In genomic region chr11:65160991-65161880, GRCm38 (mm10) we compare ENCODE assay signal across 8 mouse cellular contexts. TPM values are rescaled to one million over a fixed set of nuclear protein-coding genes. Genes with fewer than 3 reads are reported as not detected.
A peak's percentile ranks its signal among the peaks of the same experiment; 100 is the strongest.
DNase-seq lines count a peak whose midpoint lies in the region; ATAC-seq lines count a peak whose summit lies in the region.

No protein-coding gene starts in this region.

- DNase-seq in kidney, adult 18-20 months, result no peak
- DNase-seq in forebrain, embryonic 11.5 days (ENCODE audit: low spot score), result no peak
- no peak for DNase-seq in limb, embryonic 11.5 days (ENCODE audit: low spot score)
- DNase-seq in ovary, postnatal 14 days (ENCODE audit: low spot score), result no peak
- no peak for DNase-seq in spleen, postnatal 14 days (ENCODE audit: low spot score in 2 of 2)
- DNase-seq in thymus, postnatal 25 days, result no peak

- 60% methylated on average over 7 of the region's 7 CpGs for whole genome bisulfite sequencing in kidney, embryonic 16.5 days
- WGBS in forebrain, embryonic 11.5 days, result 58% methylated on average over 7 of the region's 7 CpGs
- 56% methylated on average over 7 of the region's 7 CpGs for WGBS in limb, embryonic 11.5 days
- WGBS in neural tube, embryonic 13.5 days, result 62% methylated on average over 7 of the region's 7 CpGs

- no peaks in the 10 kb centered on the region for H3K9me3 ChIP-seq in kidney, embryonic 16.5 days (ENCODE audit: low read length)
- H3K9me3 ChIP-seq in forebrain, embryonic 11.5 days (ENCODE audit: control insufficient read depth, low read length), result no peaks in the 10 kb centered on the region
- H3K9me3 ChIP-seq in limb, embryonic 11.5 days (ENCODE audit: control insufficient read depth, low read length), result no peaks in the 10 kb centered on the region
- H3K9me3 ChIP-seq in neural tube, embryonic 13.5 days, result no peaks in the 10 kb centered on the region

- peak overlapping the region; percentile 89 for H3K4me2 ChIP-seq in kidney, embryonic 16.5 days (replicated peaks; ENCODE audit: low read depth, low read length)
- peak overlapping the region; percentile 88 for H3K4me2 ChIP-seq in forebrain, embryonic 11.5 days (ENCODE audit: low read depth, low read length, severe bottlenecking)
- peak overlapping the region; percentile 95; the same call in 1 of the 2 replicates for H3K4me2 ChIP-seq in limb, embryonic 11.5 days (ENCODE audit: low read depth, severe bottlenecking)
- peak overlapping the region; percentile 84 for H3K4me2 ChIP-seq in neural tube, embryonic 13.5 days

- H3K27me3 ChIP-seq in kidney, embryonic 16.5 days (ENCODE audit: insufficient read depth, low read length), result no peaks in the 10 kb centered on the region
- H3K27me3 ChIP-seq in forebrain, embryonic 11.5 days (ENCODE audit: control insufficient read depth, insufficient read depth, low read length), result no peaks in the 10 kb centered on the region
- H3K27me3 ChIP-seq in limb, embryonic 11.5 days (ENCODE audit: control insufficient read depth, insufficient read depth, low read length), result peaks cover 9% of the 10 kb centered on the region; the same call in 1 of the 2 replicates
- 0 out of 2 replicates have a peak, but pooled peaks cover 10% of the 10 kb centered on the region for H3K27me3 ChIP-seq in neural tube, embryonic 13.5 days

- H3K4me1 ChIP-seq in kidney, embryonic 16.5 days (ENCODE audit: insufficient read depth, low read length), result peaks cover 7% of the 10 kb centered on the region; the same call in 1 of the 2 replicates
- no peaks in the 10 kb centered on the region for H3K4me1 ChIP-seq in forebrain, embryonic 11.5 days (replicated peaks; ENCODE audit: control insufficient read depth, insufficient read depth, low read length)
- H3K4me1 ChIP-seq in limb, embryonic 11.5 days (ENCODE audit: control insufficient read depth, insufficient read depth, low read length), result peaks cover 4% of the 10 kb centered on the region; the same call in 1 of the 2 replicates
- peaks cover 25% of the 10 kb centered on the region for H3K4me1 ChIP-seq in neural tube, embryonic 13.5 days (replicated peaks)

- peak overlapping the region; percentile 89 for H3K4me3 ChIP-seq in kidney, embryonic 16.5 days (ENCODE audit: low read length)
- H3K4me3 ChIP-seq in forebrain, embryonic 11.5 days (ENCODE audit: low read depth, low read length), result no peak overlapping the region
- H3K4me3 ChIP-seq in limb, embryonic 11.5 days (ENCODE audit: low read depth, low read length), result peak overlapping the region; percentile 85; the same call in 1 of the 2 replicates
- peak overlapping the region; percentile 84 for H3K4me3 ChIP-seq in neural tube, embryonic 13.5 days

- no peak overlapping the region for H3K27ac ChIP-seq in kidney, embryonic 16.5 days (ENCODE audit: low read length)
- no peak overlapping the region for H3K27ac ChIP-seq in forebrain, embryonic 11.5 days (ENCODE audit: low read depth, low read length)
- H3K27ac ChIP-seq in limb, embryonic 11.5 days (replicated peaks; ENCODE audit: low read depth, low read length), result no peak overlapping the region
- H3K27ac ChIP-seq in neural tube, embryonic 13.5 days (replicated peaks), result no peak overlapping the region

- H3K36me3 ChIP-seq in kidney, embryonic 16.5 days (ENCODE audit: insufficient read depth, low read length), result no peaks in the 10 kb centered on the region
- H3K36me3 ChIP-seq in forebrain, embryonic 11.5 days (ENCODE audit: control insufficient read depth, insufficient read depth, low read length), result no peaks in the 10 kb centered on the region
- H3K36me3 ChIP-seq in limb, embryonic 11.5 days (ENCODE audit: control insufficient read depth, insufficient read depth, low read length), result no peaks in the 10 kb centered on the region
- H3K36me3 ChIP-seq in neural tube, embryonic 13.5 days, result no peaks in the 10 kb centered on the region

- no peak for ATAC-seq in kidney, embryonic 16.5 days (ENCODE audit: low FRiP score, low TSS enrichment)
- ATAC-seq in forebrain, embryonic 11.5 days (replicated peaks; ENCODE audit: low FRiP score), result no peak
- no peak for ATAC-seq in limb, embryonic 11.5 days (ENCODE audit: insufficient number of reproducible peaks, low FRiP score, low TSS enrichment, low read depth)
- ATAC-seq in neural tube, embryonic 13.5 days (ENCODE audit: low read depth), result 0 out of 2 replicates have a peak, but pooled peaks have one; percentile 8

- peak overlapping the region; percentile 83; the same call in 1 of the 2 replicates for H3K9ac ChIP-seq in kidney, embryonic 16.5 days (replicated peaks; ENCODE audit: low read length)
- no peak overlapping the region for H3K9ac ChIP-seq in forebrain, embryonic 11.5 days (ENCODE audit: low read length)
- no peak overlapping the region for H3K9ac ChIP-seq in limb, embryonic 11.5 days (ENCODE audit: low read length)
- peak overlapping the region; percentile 92 for H3K9ac ChIP-seq in neural tube, embryonic 13.5 days

RNA-seq across cellular contexts. Expression of gene Arhgap44, which starts 1.5 kb away (rescaled TPM):
- 7.1 and 7.4 TPM in 2 replicates for polyA plus RNA-seq in kidney, embryonic 16.5 days (2015; fragmentation: Nextera tagmentation; extraction: Ambion mirVana)
- 4.5 and 4.8 TPM in 2 replicates for polyA plus RNA-seq in forebrain, embryonic 11.5 days (2014; fragmentation: Nextera tagmentation; extraction: Ambion mirVana)
- polyA plus RNA-seq in limb, embryonic 11.5 days (2014; fragmentation: Nextera tagmentation; extraction: Ambion mirVana), result 3.0 and 3.9 TPM in 2 replicates
- polyA plus RNA-seq in neural tube, embryonic 13.5 days (2015; fragmentation: Nextera tagmentation; extraction: Ambion mirVana), result 10.3 and 11.5 TPM in 2 replicates

RNA-seq across cellular contexts. Expression of gene 1700086D15Rik, which starts 1.5 kb away (rescaled TPM):
- polyA plus RNA-seq in kidney, embryonic 16.5 days (2015; fragmentation: Nextera tagmentation; extraction: Ambion mirVana), result 0.17 TPM in 1 of 2 replicates, not detected in the other
- not detected in 2 replicates for polyA plus RNA-seq in forebrain, embryonic 11.5 days (2014; fragmentation: Nextera tagmentation; extraction: Ambion mirVana)
- polyA plus RNA-seq in limb, embryonic 11.5 days (2014; fragmentation: Nextera tagmentation; extraction: Ambion mirVana), result 0.13 TPM in 1 of 2 replicates, not detected in the other
- polyA plus RNA-seq in neural tube, embryonic 13.5 days (2015; fragmentation: Nextera tagmentation; extraction: Ambion mirVana), result not detected in 2 replicates

Comparison
In these comparisons a context has a peak if more than half of its experiments do, and no peak if none do; other contexts are left out.
1. H3K9ac ChIP-seq: peak in kidney, embryonic 16.5 days (single experiment) and neural tube, embryonic 13.5 days (single experiment); none in forebrain, embryonic 11.5 days (single experiment) and limb, embryonic 11.5 days (single experiment).
2. Peak in every context shown above with its lines, with median percentiles within 50 percentile points of each other: H3K4me2 ChIP-seq.